Mouse (Mus musculus): Measurements from ENCODE around the gene Usp32.

Usp32 gene

DNA sequence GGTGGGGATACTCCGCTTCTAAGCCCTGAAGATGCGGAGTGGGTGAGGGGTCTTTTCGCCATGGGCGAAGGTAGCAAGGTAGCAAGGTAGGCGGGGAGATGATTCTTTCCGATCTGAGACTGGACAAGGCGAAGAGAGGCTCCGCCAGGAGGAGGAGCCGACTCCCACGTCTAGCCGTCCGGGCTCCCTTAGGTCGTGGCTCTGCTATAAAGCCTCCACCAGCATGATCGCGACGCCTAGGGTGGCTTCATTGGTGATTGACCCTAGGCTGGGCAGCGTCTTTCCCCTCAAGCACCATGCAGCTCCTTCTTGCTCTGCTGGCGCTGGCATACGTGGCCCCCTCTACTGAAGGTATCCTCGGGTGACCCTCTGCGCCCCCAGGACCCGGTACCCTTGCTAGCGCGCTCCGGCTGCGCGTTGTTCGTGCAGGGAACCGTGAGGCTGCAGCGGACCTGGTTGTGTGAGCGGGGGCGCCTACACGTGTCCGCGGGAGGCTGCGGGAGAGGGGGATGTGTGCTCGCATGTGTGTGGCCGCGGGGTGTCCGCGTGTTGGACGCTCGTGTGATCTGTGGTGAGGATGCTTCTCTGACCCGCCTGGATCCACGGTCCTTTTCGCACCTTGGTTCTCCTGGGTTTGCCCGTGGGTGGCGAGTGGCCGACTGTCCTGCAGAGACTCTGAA lies 182.2 kb downstream of the Usp32 start, which contains the start of gene Car4:
Car4 (plus strand) TSS at position 196 of the 680 bp plus-strand sequence.
- no peak for DNase-seq (ENCODE audit: extremely low read depth, low read depth, low spot score)

DNA sequence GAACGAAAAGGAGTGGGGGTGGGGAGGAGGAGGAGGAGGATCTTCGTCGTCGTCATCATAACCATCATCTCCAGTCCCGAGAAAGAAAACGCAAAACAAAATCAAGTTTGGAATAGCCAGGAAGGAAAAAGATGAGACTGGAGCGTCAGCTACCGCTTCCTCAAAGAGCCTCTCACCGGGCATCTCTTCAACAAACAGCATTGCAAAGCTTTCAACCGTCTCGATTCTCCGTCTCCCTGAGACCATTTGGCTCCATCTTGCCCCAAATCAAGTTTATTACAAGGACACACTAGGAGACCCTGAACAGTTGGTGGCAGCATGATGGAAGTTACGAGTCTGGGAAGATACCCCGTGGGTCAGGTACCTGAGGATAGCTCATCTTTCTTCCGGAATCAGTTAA lies 182.8 kb downstream of the Usp32 start:
- DNase-seq (ENCODE audit: extremely low read depth, low read depth, low spot score) = no peak

DNA sequence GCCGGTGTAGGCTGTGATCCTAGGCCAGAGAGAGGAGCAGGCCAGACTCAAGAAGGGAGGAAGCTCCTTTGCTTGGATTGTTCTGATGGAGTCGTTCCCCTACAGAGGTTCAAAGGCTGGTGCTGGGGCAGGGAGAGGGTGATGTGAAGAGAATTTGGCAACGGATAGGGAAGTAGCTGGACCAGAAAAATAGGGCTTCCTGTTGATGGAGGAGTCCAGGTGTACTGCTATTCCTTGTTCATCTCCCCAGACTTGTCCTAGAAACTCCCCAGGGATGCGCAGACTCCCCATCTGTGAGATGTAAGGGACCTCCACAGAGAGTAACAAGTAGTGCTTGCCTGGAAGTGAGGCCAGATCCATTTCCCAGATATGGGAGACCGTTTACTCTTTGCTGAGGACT lies 183.6 kb downstream of the Usp32 start:
- DNase-seq (ENCODE audit: extremely low read depth, low read depth, low spot score) = no peak

DNA sequence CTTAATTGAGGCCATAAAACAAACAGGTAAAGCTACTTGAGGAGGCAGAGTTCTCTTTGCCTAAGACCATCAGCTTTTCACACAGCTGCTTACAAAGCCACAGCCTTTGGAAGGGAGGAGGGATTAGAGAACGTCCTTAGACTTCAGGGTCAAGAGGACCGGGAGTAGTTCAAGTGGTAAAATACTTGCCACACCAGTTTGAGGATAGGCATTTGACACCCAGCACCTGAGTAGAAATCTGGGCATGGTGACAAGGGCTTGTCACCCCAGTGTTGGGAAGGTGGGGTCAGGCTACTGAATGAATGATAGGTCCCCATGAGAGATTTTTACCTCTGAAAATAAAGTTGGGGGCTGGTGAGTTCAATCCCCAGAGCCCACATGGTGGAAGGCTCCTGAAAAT lies 187.3 kb downstream of the Usp32 start:
- DNase-seq (ENCODE audit: extremely low read depth, low read depth, low spot score) = no peak

DNA sequence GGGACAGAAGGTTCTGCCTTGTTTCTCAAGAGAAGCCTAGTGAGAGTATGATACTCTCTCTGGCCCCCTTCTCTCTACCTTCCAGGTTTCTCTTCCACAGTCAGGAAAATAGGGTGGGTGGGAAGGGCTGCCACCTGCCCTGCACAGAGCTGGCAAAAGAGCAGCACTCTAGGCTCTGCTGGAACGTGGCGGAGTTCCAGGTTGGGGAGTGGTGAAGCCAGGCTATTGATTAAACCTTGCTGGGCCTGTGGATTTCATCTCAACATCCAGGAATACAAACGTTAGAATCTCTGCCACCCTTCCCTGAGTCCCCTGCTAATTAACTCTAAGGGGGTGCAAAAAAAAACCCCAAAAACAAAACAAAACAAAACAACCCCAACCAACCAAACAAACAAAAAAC lies 191.4 kb downstream of the Usp32 start:
- no peak for DNase-seq (ENCODE audit: extremely low read depth, low read depth, low spot score)

DNA sequence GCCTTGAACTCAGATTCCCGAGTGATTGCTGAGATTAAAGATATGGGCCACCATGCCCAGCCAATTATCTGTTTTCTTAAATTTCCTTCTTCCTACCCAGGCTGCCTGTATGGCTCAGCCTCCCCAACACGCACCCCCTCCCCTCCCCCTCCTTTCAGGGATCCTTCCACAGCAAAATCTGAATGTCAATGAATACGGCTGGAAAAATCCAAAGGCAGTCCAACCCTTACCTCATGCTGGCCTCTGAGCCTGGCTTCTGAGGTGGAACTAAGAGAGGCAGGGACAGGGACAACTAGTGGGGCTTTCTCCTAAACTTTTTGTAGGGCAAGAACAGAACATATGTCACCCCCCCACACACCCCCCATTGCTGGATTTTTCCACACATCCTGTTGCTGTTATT lies 191.8 kb downstream of the Usp32 start:
- DNase-seq (ENCODE audit: extremely low read depth, low read depth, low spot score) = no peak

DNA sequence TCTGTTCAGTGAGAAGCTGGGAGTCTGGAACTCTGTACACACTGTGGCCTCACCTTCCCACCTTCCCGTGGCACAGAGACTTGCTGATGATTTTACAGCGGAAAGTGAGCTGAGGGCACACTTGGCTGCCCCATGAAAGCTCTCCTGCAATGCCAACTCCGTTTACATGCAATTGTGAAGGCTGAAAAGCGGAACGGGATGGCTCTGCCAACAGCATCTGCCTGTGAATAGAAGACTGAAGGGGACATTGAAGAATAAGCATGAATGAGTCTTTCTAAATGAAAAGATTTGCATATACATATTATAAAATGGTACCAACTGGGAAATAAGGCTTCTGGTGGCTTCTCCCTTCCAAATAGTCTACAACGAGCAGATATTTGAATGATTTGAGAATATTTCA lies 192.8 kb downstream of the Usp32 start:
- DNase-seq (ENCODE audit: extremely low read depth, low read depth, low spot score) = no peak

DNA sequence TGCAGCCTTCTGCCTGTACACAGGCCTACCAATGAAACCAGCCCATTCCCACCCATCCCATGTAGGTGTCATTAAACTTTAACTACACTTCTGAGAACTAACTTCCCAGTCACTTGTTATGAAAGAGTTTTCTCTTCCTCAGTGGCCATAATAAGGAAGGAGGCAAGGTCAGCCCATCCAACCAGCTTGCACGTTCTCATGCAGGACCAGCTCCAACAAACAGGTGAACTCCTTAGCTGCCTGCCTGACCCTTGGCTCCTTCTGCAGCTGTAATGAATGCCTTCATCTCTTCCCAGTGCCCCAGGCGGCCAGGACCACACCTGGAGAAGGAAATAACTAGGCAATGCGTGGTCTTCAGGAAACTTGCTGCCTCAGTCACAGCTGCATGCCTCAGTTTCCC lies 194.1 kb downstream of the Usp32 start:
- no peak for DNase-seq (ENCODE audit: extremely low read depth, low read depth, low spot score)

DNA sequence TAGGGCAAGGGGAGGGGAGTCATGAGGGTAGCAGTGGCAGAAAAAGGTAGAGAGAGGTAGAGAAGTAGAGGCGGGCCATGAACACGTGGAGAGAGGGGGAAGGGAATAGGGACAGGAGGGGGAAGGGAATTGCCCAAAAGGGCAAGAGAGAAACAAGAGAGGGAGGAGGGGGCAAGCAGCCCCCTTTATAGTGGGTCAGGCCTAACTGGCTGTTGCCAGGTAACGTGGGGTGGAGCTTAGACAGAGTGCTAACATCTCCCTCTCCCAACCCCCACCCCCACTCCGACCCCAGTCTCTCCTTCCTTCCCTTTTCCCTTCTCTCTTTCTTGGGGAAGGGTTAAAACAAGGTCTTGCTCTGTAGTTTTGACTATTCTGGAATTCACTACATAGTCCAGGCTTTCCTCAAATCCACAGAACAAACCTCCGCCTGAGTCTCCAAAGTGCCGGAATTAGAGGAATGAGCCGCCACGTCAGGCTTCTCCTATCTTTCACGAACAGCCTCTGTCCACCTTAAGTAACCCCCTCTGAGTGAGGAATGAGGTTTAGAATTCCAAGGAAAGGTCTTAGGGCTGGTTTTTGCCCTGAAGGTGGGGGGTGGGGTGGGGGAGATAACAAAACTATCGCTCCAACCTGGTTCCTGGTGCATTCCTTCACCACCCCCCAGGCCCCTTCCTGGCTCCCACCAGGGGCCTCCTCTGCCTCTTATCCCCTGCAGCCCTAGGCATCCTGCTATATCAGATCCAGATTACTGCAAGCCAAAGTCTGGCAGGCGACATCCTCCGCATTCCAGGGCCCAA lies 195.1 kb downstream of the Usp32 start:
- no peak for DNase-seq (ENCODE audit: extremely low read depth, low read depth, low spot score)

DNA sequence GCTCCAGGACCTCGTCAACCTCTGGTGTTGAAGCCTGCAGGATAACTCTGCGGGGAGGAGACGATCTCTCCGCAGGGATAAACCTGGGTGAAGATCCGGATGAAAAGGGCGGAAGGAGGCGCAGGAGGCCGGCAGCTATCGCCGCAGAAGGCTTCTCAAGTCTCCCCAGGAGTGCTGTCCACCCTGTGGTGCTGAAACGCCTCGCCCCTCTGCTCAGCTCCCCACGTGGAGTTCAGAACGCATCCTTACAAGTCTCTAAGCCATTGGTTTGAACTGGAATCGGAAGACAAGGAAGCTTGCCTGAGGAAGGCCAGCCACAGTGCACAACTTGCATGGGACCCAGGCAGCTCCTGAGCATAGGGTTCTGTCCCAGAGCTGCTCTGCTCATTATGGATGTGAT lies 196.0 kb downstream of the Usp32 start:
- DNase-seq (ENCODE audit: extremely low read depth, low read depth, low spot score) = no peak

DNA sequence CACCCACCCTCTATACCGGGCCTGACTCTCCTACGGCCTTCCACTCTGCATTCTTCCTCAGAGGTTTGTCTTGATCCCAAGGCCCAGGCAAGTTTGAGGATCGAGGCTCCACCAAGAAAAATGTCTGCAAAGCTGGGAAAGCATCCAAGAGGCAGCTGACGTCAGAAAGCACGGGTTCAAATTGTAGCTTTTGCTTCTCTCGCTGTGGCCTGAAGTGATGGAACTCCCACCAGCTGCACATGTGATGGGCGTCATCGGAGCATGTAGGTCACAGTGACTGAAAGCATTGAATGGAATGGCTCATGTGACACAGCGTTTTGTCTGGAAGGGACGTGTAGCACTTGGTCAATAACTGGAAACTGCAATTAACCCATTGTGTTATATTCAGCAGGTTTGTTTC lies 199.8 kb downstream of the Usp32 start:
- no peak for DNase-seq (ENCODE audit: extremely low read depth, low read depth, low spot score)

DNA sequence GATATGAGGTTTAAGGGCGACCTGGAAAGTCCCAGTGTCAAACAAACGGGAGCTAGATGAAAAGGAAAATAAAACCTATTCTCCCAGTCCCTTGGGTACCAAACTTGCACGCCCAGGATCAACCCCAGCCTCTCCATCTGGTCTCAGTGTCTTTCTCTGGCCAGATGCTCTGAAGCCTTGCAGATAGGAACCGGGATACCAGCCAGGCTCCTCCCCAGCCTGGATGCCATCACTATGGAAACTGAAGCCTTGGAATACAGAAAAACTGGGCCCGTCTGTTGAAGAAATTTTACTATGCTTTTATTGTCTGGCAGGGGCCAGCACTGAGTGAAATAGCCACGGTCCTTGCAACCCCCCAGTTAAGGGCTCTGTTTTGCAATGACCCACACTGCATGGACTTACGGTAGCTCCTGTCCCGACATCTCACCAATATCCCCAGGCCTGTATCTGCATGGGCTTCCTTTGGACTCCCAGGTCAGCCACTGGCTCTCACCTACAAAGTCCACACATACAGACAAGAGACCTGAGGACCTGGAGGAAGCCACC lies 200.4 kb downstream of the Usp32 start:
- DNase-seq (ENCODE audit: extremely low read depth, low read depth, low spot score) = no peak

Data from fat pad, adult 2 months (tissue).